Mouse (Mus musculus) heart, embryonic 12.5 days (tissue): Measurements from ENCODE around the gene Nbr1. TPM values are rescaled to one million over a fixed set of nuclear protein-coding genes. Genes with fewer than 3 reads are reported as not detected.

Experiments used
- ATAC-seq: fragments of 200-750 bp; cut with Nextera tagmentation; 2 replicates; pipeline ENCODE4 v1.8.0; 2017; ENCODE audit warnings: moderate TSS enrichment, moderate library complexity; ENCODE audit not compliant: insufficient number of reproducible peaks, low FRiP score
- H3K27ac ChIP-seq: fragments of 300-500 bp; sonication (generic); 2 replicates; pipeline ENCODE4 v1.5.1; 2016; ENCODE audit warnings: mild to moderate bottlenecking, moderate library complexity; ENCODE audit not compliant: poor library complexity, severe bottlenecking
- H3K27me3 ChIP-seq: fragments of 300-500 bp; sonication (generic); replicated peaks from 2 replicates; pipeline ENCODE4 v1.6.1; 2016; ENCODE audit warnings: mild to moderate bottlenecking, moderate library complexity
- H3K36me3 ChIP-seq: fragments of 300-500 bp; sonication (generic); 2 replicates; pipeline ENCODE4 v1.6.1; 2016; ENCODE audit warnings: mild to moderate bottlenecking, moderate library complexity
- H3K4me1 ChIP-seq: fragments of 300-500 bp; sonication (generic); replicated peaks from 2 replicates; pipeline ENCODE4 v1.6.1; 2016; ENCODE audit warnings: mild to moderate bottlenecking
- H3K4me2 ChIP-seq: fragments of 300-500 bp; sonication (generic); 2 replicates; pipeline ENCODE4 v1.6.1; 2016; ENCODE audit warnings: mild to moderate bottlenecking, moderate library complexity
- H3K4me3 ChIP-seq: fragments of 300-500 bp; sonication (generic); 2 replicates; pipeline ENCODE4 v1.5.1; 2016; ENCODE audit warnings: mild to moderate bottlenecking
- H3K9ac ChIP-seq: fragments of 300-500 bp; sonication (generic); 2 replicates; pipeline ENCODE4 v1.6.1; 2016; ENCODE audit warnings: mild to moderate bottlenecking, moderate library complexity
- H3K9me3 ChIP-seq: fragments of 300-500 bp; sonication (generic); replicated peaks from 2 replicates; pipeline ENCODE4 v1.6.1; 2016; ENCODE audit warnings: mild to moderate bottlenecking, moderate library complexity
- WGBS: fragments of 180-500 bp; shearing (Covaris S2); methylation state at CpG from one replicate; pipeline ENCODE4 v1.1.7; 2016; 5-methylcytosine and 5-hydroxymethylcytosine counted together
- polyA plus RNA-seq: library from polyadenylated mRNA; unstranded; fragments of >200 nt; fragmentation: Nextera tagmentation; extraction: Ambion mirVana; gene quantifications from 2 replicates; pipeline ENCODE4 v1.2.1, GENCODE M21; 2016

Nbr1 gene
- 77.7 and 78.7 TPM in 2 replicates for polyA plus RNA-seq

DNA sequence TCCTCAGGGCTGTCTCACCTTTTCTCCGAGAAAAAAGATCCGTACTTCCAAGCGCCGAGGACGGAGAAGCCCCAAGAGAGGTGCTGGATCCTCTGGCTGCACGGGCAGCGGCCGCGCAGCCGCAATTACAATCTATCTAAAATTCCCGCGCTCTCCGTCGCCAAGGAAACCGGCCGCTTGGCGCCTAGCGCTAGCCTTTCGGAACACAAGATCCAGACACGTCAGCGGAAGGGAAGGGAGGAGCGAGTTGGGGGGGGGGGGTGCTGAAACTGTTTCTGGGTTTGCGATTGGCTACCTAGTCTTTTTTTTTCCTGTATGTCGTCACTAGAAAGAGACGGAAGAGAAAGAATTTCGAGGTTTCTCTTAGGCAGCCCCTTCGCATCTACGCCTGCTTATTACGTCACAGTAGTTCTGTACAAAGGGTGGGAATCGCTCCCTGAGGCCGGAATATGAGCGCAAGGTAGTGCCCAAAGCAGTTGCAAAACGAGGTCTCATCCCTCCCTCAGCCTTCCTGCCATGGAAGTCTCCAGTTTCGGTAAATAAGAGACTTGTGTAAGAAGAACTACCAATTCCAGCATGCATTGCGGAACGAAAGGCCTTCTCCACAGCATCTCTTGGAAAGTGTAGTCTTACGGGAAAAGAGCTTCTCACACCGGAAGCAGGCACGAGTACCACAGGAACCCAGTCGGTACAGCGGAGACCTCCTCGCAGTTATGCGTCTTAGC, at the start of gene Nbr1, which contains the start of gene Brca1:
Gene Nbr1, plus strand, starts transcription at position 399 of the 725 bp plus-strand sequence.
Gene Brca1, minus strand, starts transcription at position 205 of the 725 bp plus-strand sequence.
- ATAC-seq: peak; percentile 84
- Histone ChIP-seq H3K27ac (peak within 1 kb of the TSS; percentile 94), H3K4me3 (peak within 1 kb of the TSS; percentile 94), H3K27me3 (no peaks in the 10 kb centered on the region), H3K9ac (peak within 1 kb of the TSS; percentile 91), H3K36me3 (peaks cover 30% of the 10 kb centered on the region), H3K9me3 (no peaks in the 10 kb centered on the region), H3K4me1 (peaks cover 18% of the 10 kb centered on the region), H3K4me2 (peak within 1 kb of the TSS; percentile 89)
- under 1% methylated on average over 43 of the region's 43 CpGs for WGBS

DNA sequence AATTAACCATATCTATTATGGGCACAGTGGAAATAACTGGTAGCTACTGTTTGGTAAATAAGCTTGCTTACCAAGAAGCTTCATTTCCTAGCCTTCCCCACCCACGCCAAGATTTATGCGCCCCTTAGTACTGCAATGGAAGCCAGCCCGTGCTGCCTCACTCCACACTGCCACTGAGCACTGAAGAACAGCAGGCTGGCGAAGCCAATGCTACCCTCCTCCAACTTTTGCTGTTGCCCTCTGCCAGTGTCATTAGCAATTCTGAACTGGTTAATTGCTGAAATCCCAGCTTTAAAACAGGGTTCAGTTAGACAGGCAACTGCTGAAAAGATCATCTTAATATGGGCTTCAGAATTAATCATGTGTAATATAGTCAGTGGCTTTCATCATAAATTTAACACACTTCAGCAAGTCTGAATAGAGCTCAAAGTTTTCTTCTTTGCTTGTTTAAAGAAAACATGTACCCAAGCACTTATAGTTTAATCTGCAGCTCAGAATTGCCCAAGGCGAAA, 45.6 kb upstream of the Nbr1 start:
- Histone ChIP-seq H3K4me1 (0 out of 2 replicates have a peak, but pooled peaks cover 3% of the 10 kb centered on the region), H3K9ac (no peak overlapping the region), H3K36me3 (peaks cover 49% of the 10 kb centered on the region), H3K9me3 (no peaks in the 10 kb centered on the region), H3K4me3 (no peak overlapping the region), H3K4me2 (no peak overlapping the region), H3K27ac (no peak overlapping the region), H3K27me3 (no peaks in the 10 kb centered on the region)
- no peak for ATAC-seq
- 89% methylated on average over 5 of the region's 5 CpGs for WGBS

DNA sequence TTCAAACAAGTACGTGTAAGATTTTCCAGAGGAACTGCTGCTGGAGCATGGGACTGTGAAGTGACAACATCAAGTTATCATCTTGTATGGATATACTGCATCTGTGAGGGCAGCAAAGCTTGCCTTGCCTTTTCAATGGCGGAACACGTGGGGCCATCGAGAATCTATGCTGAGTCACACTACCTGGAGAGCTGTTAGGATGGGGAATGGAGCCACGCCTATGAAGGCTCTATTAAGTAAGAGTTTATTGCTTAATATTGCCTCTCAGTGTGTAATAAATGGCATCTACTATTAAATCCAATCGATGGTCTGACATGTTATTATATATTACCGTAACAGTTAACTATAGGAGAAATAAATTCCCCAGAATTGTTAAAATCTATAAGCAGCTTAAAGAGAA, 44.9 kb upstream of the Nbr1 start:
- Histone ChIP-seq H3K27ac (no peak overlapping the region), H3K9ac (no peak overlapping the region), H3K4me1 (0 out of 2 replicates have a peak, but pooled peaks cover 3% of the 10 kb centered on the region), H3K36me3 (peaks cover 49% of the 10 kb centered on the region), H3K27me3 (no peaks in the 10 kb centered on the region), H3K4me3 (no peak overlapping the region), H3K9me3 (no peaks in the 10 kb centered on the region), H3K4me2 (no peak overlapping the region)
- no peak for ATAC-seq
- WGBS: 84% methylated on average over 7 of the region's 7 CpGs

GRCm38 (mm10) chr11:101518937-101519336, 33.0 kb upstream of the Nbr1 start:
- Histone ChIP-seq H3K27me3 (no peaks in the 10 kb centered on the region), H3K27ac (no peak overlapping the region), H3K4me2 (no peak overlapping the region), H3K4me1 (no peaks in the 10 kb centered on the region), H3K36me3 (peaks cover 43% of the 10 kb centered on the region), H3K9me3 (0 out of 2 replicates have a peak, but pooled peaks cover under 1% of the 10 kb centered on the region), H3K4me3 (no peak overlapping the region), H3K9ac (no peak overlapping the region)
- 75% methylated on average over 5 of the region's 5 CpGs for WGBS
- ATAC-seq: no peak

DNA sequence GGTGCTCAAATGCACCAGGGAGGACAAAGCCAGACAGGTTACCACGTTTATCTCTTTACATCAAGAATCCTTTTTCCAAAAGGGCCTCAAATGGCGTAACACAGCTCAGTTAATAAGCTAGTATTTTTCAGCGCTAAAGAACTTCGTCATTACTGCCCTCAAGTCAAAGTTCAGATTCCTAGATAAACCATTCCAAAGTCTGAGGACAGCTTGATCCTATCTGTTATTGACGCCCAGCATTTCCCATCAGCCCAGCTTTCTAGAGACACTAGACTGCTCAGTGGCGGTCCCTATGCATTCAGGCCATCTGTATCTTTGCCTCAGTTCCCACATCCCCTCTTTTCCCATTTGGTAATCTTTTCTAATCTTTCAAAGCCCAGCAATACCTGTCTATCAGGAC, 32.6 kb upstream of the Nbr1 start:
- no peak overlapping the region for H3K4me3 ChIP-seq
- H3K4me2 ChIP-seq: no peak overlapping the region
- no peaks in the 10 kb centered on the region for H3K4me1 ChIP-seq
- 84% methylated on average over 6 of the region's 6 CpGs for WGBS
- H3K36me3 ChIP-seq: peaks cover 43% of the 10 kb centered on the region
- no peak overlapping the region for H3K9ac ChIP-seq
- ATAC-seq: no peak
- H3K27me3 ChIP-seq: no peaks in the 10 kb centered on the region
- H3K27ac ChIP-seq: no peak overlapping the region
- H3K9me3 ChIP-seq: no peaks in the 10 kb centered on the region

- no peak overlapping the region for H3K4me2 ChIP-seq
- H3K27me3 ChIP-seq: no peaks in the 10 kb centered on the region
- H3K36me3 ChIP-seq: peaks cover 54% of the 10 kb centered on the region
- no peak overlapping the region for H3K4me3 ChIP-seq
- H3K9me3 ChIP-seq: no peaks in the 10 kb centered on the region
- ATAC-seq: no peak
- 93% methylated on average over 8 of the region's 8 CpGs for WGBS
- H3K4me1 ChIP-seq: no peaks in the 10 kb centered on the region
- no peak overlapping the region for H3K27ac ChIP-seq
- no peak overlapping the region for H3K9ac ChIP-seq
These were observed 27.5 kb upstream of the Nbr1 start for GRCm38 (mm10) chr11:101524446-101524845.

DNA sequence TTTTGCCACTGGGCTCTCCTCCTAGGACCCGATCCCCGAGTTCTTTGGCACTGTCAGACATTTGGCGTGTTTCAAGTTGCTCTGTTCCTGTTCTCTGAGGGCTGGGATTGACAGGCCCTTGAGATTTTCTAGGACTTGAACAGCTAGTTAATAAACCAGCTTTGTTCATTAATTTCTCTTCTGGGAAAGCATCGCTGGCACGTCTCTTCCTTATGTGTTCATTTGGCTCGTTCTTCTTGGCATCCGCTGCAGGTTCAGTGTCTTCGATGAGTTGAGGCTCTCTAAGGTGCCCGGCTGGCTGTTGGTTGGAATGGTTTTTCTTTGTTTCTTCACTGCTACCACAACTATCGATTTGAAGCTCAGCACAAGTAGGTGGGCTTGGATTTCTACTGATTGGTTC, 26.9 kb upstream of the Nbr1 start:
- WGBS: 90% methylated on average over 10 of the region's 10 CpGs
- Histone ChIP-seq H3K4me3 (no peak overlapping the region), H3K36me3 (peaks cover 54% of the 10 kb centered on the region), H3K4me1 (no peaks in the 10 kb centered on the region), H3K9me3 (no peaks in the 10 kb centered on the region), H3K9ac (no peak overlapping the region), H3K27me3 (no peaks in the 10 kb centered on the region), H3K4me2 (no peak overlapping the region), H3K27ac (no peak overlapping the region)
- no peak for ATAC-seq

- H3K27me3 ChIP-seq: no peaks in the 10 kb centered on the region
- no peak overlapping the region for H3K4me3 ChIP-seq
- WGBS: 89% methylated on average over 9 of the region's 9 CpGs
- H3K36me3 ChIP-seq: peaks cover 54% of the 10 kb centered on the region
- H3K9ac ChIP-seq: no peak overlapping the region
- H3K9me3 ChIP-seq: no peaks in the 10 kb centered on the region
- no peak overlapping the region for H3K4me2 ChIP-seq
- no peak for ATAC-seq
- no peak overlapping the region for H3K27ac ChIP-seq
- H3K4me1 ChIP-seq: no peaks in the 10 kb centered on the region
These were observed 25.9 kb upstream of the Nbr1 start for GRCm38 (mm10) chr11:101525936-101526595.

DNA sequence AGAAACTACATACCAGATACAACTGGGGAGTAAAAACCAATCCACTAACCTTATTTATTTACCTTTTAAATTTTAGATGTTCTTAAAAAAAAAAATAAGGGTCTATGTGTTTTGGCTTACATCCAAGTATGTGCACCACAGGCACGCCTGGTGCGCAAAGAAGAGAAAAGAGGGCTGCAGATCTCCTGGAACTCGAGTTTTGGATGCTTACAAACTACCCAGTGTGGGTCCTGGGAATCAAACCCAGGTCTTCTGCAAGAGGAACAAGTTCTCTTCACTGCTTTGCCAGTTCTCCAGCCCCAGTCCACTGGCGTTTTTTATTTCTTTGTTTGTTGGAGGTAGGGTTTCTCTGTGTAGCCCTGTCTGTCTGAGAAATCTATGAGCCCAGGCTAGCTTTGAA, 25.3 kb upstream of the Nbr1 start:
- Histone ChIP-seq H3K4me3 (no peak overlapping the region), H3K4me2 (no peak overlapping the region), H3K4me1 (no peaks in the 10 kb centered on the region), H3K9ac (no peak overlapping the region), H3K27ac (no peak overlapping the region), H3K36me3 (peaks cover 55% of the 10 kb centered on the region), H3K27me3 (no peaks in the 10 kb centered on the region), H3K9me3 (no peaks in the 10 kb centered on the region)
- 88% methylated on average over 4 of the region's 4 CpGs for WGBS
- no peak for ATAC-seq

DNA sequence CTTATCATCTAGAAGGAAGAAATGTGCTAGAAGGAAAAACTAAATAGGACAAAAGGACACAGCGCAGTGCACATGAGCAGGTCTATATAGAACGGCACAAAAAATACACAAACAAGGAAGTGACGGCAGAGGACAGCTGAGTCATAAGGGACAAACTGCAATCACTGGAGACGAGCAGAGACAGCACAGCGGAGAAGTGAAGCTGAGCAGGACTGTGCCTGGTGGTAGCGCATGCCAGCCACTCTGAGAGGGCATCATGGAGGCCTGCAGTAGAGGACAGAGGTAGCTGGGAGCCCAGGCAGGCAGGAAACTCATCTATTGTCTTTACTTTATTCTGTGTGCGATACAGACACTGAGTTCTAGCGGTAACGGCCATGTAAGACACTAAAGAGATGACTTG, 8.4 kb upstream of the Nbr1 start:
- no peak overlapping the region for H3K9ac ChIP-seq
- H3K9me3 ChIP-seq: no peaks in the 10 kb centered on the region
- H3K27me3 ChIP-seq: no peaks in the 10 kb centered on the region
- H3K4me1 ChIP-seq: peaks cover 7% of the 10 kb centered on the region
- H3K4me2 ChIP-seq: no peak overlapping the region
- ATAC-seq: no peak
- no peak overlapping the region for H3K27ac ChIP-seq
- 81% methylated on average over 9 of the region's 9 CpGs for WGBS
- no peak overlapping the region for H3K4me3 ChIP-seq
- peaks cover 31% of the 10 kb centered on the region for H3K36me3 ChIP-seq

GRCm38 (mm10) chr11:101544132-101544531, 7.8 kb upstream of the Nbr1 start:
- no peak overlapping the region for H3K9ac ChIP-seq
- no peak overlapping the region for H3K27ac ChIP-seq
- no peak for ATAC-seq
- peaks cover 7% of the 10 kb centered on the region for H3K4me1 ChIP-seq
- 78% methylated on average over 1 of the region's 1 CpGs for WGBS
- H3K9me3 ChIP-seq: no peaks in the 10 kb centered on the region
- H3K36me3 ChIP-seq: peaks cover 31% of the 10 kb centered on the region
- H3K4me3 ChIP-seq: no peak overlapping the region
- no peaks in the 10 kb centered on the region for H3K27me3 ChIP-seq
- H3K4me2 ChIP-seq: no peak overlapping the region
